Mouse (Mus musculus) kidney, adult 2 months (tissue): Measurements from ENCODE around the gene Setd1a.

Source experiments
- CTCF ChIP-seq: fragments of 200-500 bp; conservative IDR thresholded peaks from 2 replicates; pipeline ENCODE4 v1.5.1; 2011; ENCODE audit warnings: low read depth, mild to moderate bottlenecking, control low read depth, low read length, moderate library complexity, mixed read lengths; ENCODE audit not compliant: insufficient read depth, insufficient read length
- POLR2A ChIP-seq: fragments of 200-500 bp; IDR thresholded peaks from one replicate; pipeline ENCODE4 v1.6.1; 2011; ENCODE audit warnings: low read depth, low read length, control low read depth

- no peak for TF ChIP-seq CTCF
- TF ChIP-seq POLR2A: no peak
These were observed 9.4 kb upstream of the Setd1a start for GRCm38 (mm10) chr7:127766851-127767609.
